Mouse (Mus musculus) embryonic facial prominence, embryonic 15.5 days (tissue): ENCODE measurements around the gene Mchr1. TPM values are rescaled to one million over a fixed set of nuclear protein-coding genes. Genes with fewer than 3 reads are reported as not detected.

Experiments
- ATAC-seq: fragments of 200-750 bp; cut with Nextera tagmentation; 2 replicates; pipeline ENCODE4 v1.8.0; 2017; ENCODE audit warnings: low read depth, moderate TSS enrichment; ENCODE audit not compliant: insufficient number of reproducible peaks, low FRiP score, low TSS enrichment
- H3K27ac ChIP-seq: fragments of 300-500 bp; sonication (generic); replicated peaks from 2 replicates; pipeline ENCODE4 v1.5.1; 2015; ENCODE audit warnings: mild to moderate bottlenecking, inconsistent platforms
- H3K27me3 ChIP-seq: fragments of 300-500 bp; sonication (generic); 2 replicates; pipeline ENCODE4 v1.6.1; 2015; ENCODE audit warnings: inconsistent platforms
- H3K36me3 ChIP-seq: fragments of 300-500 bp; sonication (generic); 2 replicates; pipeline ENCODE4 v1.6.1; 2015; ENCODE audit warnings: mild to moderate bottlenecking, inconsistent platforms
- H3K4me1 ChIP-seq: fragments of 300-500 bp; sonication (generic); 2 replicates; pipeline ENCODE4 v1.6.1; 2015; ENCODE audit warnings: inconsistent platforms
- H3K4me2 ChIP-seq: fragments of 300-500 bp; sonication (generic); replicated peaks from 2 replicates; pipeline ENCODE4 v1.6.1; 2015; ENCODE audit warnings: mild to moderate bottlenecking, inconsistent platforms
- H3K4me3 ChIP-seq: fragments of 300-500 bp; sonication (generic); replicated peaks from 2 replicates; pipeline ENCODE4 v1.5.1; 2015; ENCODE audit warnings: mild to moderate bottlenecking, inconsistent platforms
- H3K9ac ChIP-seq: fragments of 300-500 bp; sonication (generic); 2 replicates; pipeline ENCODE4 v1.6.1; 2015; ENCODE audit warnings: inconsistent platforms
- H3K9me3 ChIP-seq: fragments of 300-500 bp; sonication (generic); replicated peaks from 2 replicates; pipeline ENCODE4 v1.6.1; 2016; ENCODE audit warnings: inconsistent platforms
- WGBS: fragments of 180-500 bp; shearing (Covaris S2); methylation state at CpG from one replicate; pipeline ENCODE4 v1.1.7; 2015; 5-methylcytosine and 5-hydroxymethylcytosine counted together
- polyA plus RNA-seq: library from polyadenylated mRNA; unstranded; fragments of >200 nt; fragmentation: Nextera tagmentation; extraction: Ambion mirVana; gene quantifications from 2 replicates; pipeline ENCODE4 v1.2.1, GENCODE M21; 2015

The Mchr1 gene
- polyA plus RNA-seq, 1 experiment from 2014 or later: 1.9 TPM

GRCm38 (mm10) chr15:81252626-81253174, 17.4 kb downstream of the Mchr1 start:
- 54% methylated on average over 4 of the region's 4 CpGs for WGBS
- H3K27me3 ChIP-seq: no peaks in the 10 kb centered on the region
- no peak for ATAC-seq
- no peak overlapping the region for H3K4me2 ChIP-seq
- H3K36me3 ChIP-seq: no peaks in the 10 kb centered on the region
- H3K9ac ChIP-seq: no peak overlapping the region
- H3K4me3 ChIP-seq: no peak overlapping the region
- peaks cover 7% of the 10 kb centered on the region for H3K4me1 ChIP-seq
- no peak overlapping the region for H3K27ac ChIP-seq
- no peaks in the 10 kb centered on the region for H3K9me3 ChIP-seq

DNA sequence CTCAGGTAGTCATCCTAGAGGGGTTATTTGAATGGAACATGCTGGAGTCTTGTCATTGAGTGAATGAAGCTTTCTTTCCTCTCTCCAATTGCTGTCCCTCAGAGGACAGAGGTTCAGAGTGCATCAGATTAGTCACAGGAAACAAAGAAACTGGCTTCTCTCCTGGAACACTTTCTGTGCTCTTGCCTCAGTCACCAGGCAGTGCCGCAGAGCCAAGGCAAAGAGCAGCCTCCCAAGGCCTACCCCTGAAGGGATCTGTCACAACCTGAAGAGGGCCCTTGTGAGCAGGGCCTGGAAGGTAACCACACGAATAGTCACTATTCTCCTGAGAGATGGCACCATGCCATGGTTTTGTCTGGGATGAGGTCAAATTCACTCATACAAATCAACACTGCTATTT, 18.3 kb downstream of the Mchr1 start:
- no peak overlapping the region for H3K27ac ChIP-seq
- H3K4me1 ChIP-seq: 0 out of 2 replicates have a peak, but pooled peaks cover 3% of the 10 kb centered on the region
- WGBS: 59% methylated on average over 2 of the region's 2 CpGs
- H3K4me2 ChIP-seq: no peak overlapping the region
- no peaks in the 10 kb centered on the region for H3K27me3 ChIP-seq
- no peaks in the 10 kb centered on the region for H3K36me3 ChIP-seq
- no peak for ATAC-seq
- H3K9ac ChIP-seq: no peak overlapping the region
- H3K4me3 ChIP-seq: no peak overlapping the region
- H3K9me3 ChIP-seq: no peaks in the 10 kb centered on the region

DNA sequence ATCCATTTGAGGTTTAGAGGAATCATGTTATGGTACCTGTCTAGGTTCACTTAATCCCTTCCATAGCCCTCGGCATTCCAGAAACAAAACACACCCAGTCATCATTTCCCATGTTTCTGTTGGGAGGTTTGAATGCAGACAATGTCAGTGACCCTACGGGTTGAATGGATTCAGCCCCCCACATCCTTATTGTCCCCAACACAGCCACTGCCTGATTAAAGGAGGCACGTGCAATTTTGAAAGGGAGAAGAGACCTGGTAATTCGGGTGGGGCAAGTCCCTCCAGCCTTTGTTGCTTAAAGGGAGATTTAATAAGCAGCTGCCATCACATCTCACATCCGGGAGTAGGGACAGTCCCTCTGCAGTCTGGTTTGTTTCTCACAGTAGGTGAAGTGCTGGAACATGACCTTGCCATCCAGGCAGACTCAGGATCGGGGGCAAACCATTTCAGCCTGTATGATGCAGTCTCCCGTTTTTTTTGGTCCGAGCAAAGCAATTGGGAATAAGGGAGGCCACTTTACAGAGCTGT, 18.9 kb downstream of the Mchr1 start:
- no peak for ATAC-seq
- WGBS: 47% methylated on average over 8 of the region's 8 CpGs

GRCm38 (mm10) chr15:81255063-81255462, 19.8 kb downstream of the Mchr1 start:
- ATAC-seq: no peak
- Histone ChIP-seq H3K9me3 (no peaks in the 10 kb centered on the region), H3K4me1 (0 out of 2 replicates have a peak, but pooled peaks cover 3% of the 10 kb centered on the region), H3K4me2 (no peak overlapping the region), H3K27me3 (no peaks in the 10 kb centered on the region), H3K9ac (no peak overlapping the region), H3K36me3 (no peaks in the 10 kb centered on the region), H3K27ac (no peak overlapping the region), H3K4me3 (no peak overlapping the region)
- WGBS: 53% methylated on average over 6 of the region's 6 CpGs

More for the DNA sequence above, 18.9 kb downstream of the Mchr1 start:
- Histone ChIP-seq H3K4me3 (no peak overlapping the region), H3K4me1 (0 out of 2 replicates have a peak, but pooled peaks cover 3% of the 10 kb centered on the region), H3K9me3 (no peaks in the 10 kb centered on the region), H3K4me2 (no peak overlapping the region), H3K27me3 (no peaks in the 10 kb centered on the region), H3K36me3 (no peaks in the 10 kb centered on the region), H3K27ac (no peak overlapping the region), H3K9ac (no peak overlapping the region)

- 33% methylated on average over 9 of the region's 9 CpGs for WGBS
- no peak for ATAC-seq
These were observed 23.0 kb downstream of the Mchr1 start for GRCm38 (mm10) chr15:81258296-81258695.

DNA sequence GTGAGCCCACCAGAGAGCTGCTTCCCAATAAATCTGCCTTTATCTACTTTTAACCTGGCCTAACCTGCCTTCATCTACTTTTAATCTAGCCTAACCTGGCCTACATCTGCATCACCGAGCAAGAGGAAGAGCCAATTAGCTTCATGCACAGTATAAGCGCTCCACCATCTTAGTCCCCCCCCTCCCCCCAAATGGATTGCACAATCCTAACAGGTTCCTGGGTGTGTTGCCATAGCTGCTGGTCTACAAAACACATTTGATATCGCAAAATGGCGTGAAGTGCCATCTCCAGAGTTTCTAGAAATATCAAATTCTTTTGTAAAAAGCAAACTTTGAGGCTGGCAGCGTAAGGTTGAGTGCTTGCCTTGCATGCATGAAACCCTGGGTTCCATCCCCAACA, 24.0 kb downstream of the Mchr1 start:
- Histone ChIP-seq H3K27ac (no peak overlapping the region), H3K9ac (no peak overlapping the region), H3K36me3 (no peaks in the 10 kb centered on the region), H3K9me3 (no peaks in the 10 kb centered on the region), H3K4me1 (peaks cover 6% of the 10 kb centered on the region), H3K27me3 (no peaks in the 10 kb centered on the region), H3K4me2 (no peak overlapping the region), H3K4me3 (no peak overlapping the region)
- 81% methylated on average over 5 of the region's 5 CpGs for WGBS
- ATAC-seq: no peak

More at GRCm38 (mm10) chr15:81258296-81258695, 23.0 kb downstream of the Mchr1 start:
- H3K4me3 ChIP-seq: no peak overlapping the region
- H3K36me3 ChIP-seq: no peaks in the 10 kb centered on the region
- no peak overlapping the region for H3K27ac ChIP-seq
- no peaks in the 10 kb centered on the region for H3K9me3 ChIP-seq
- no peak overlapping the region for H3K9ac ChIP-seq
- H3K27me3 ChIP-seq: no peaks in the 10 kb centered on the region
- no peak overlapping the region for H3K4me2 ChIP-seq
- 0 out of 2 replicates have a peak, but pooled peaks cover 3% of the 10 kb centered on the region for H3K4me1 ChIP-seq

GRCm38 (mm10) chr15:81260208-81260607, 24.9 kb downstream of the Mchr1 start:
- ATAC-seq: no peak
- Histone ChIP-seq H3K27ac (no peak overlapping the region), H3K9ac (no peak overlapping the region), H3K36me3 (no peaks in the 10 kb centered on the region), H3K4me1 (peaks cover 13% of the 10 kb centered on the region), H3K4me2 (no peak overlapping the region), H3K27me3 (no peaks in the 10 kb centered on the region), H3K4me3 (no peak overlapping the region), H3K9me3 (no peaks in the 10 kb centered on the region)
- 89% methylated on average over 9 of the region's 9 CpGs for WGBS

DNA sequence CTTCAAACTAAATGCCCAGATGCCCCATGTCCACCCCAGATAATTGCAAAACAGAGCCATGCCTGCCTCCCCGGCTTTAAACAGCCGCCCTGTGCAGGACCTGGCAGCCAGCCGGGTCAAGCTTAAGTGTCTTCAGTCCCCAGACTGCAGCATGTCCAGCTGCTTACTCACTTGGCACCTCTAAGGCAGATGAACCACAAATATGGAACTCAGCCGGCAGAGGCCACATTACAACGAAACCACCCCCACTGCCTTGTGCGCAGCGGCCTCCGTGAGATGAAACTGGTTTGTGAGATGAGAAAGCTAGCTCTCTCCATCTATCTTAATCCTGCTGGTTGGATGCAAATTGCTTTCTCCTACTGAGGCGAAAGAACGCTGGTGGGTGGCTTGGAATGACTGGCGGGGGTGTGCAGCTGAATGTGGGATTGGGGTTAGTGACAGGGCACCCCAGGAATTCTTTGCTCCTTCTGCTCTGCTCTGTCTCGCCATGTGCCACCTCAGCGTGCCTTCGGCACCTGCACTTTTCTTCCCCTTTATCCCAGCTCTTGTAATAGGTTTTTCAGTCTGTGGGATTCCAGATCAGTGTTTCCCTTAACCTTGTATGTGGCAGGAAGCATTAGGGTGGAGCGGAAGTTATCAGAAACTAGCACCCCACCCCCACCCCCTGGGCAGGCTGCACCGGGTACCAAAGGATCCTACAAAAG, 29.2 kb downstream of the Mchr1 start:
- no peaks in the 10 kb centered on the region for H3K27me3 ChIP-seq
- 35% methylated on average over 16 of the region's 16 CpGs for WGBS
- H3K4me1 ChIP-seq: peaks cover 9% of the 10 kb centered on the region
- no peak overlapping the region for H3K9ac ChIP-seq
- ATAC-seq: no peak
- no peak overlapping the region for H3K27ac ChIP-seq
- no peaks in the 10 kb centered on the region for H3K9me3 ChIP-seq
- H3K4me3 ChIP-seq: no peak overlapping the region
- no peaks in the 10 kb centered on the region for H3K36me3 ChIP-seq
- no peak overlapping the region for H3K4me2 ChIP-seq

GRCm38 (mm10) chr15:81267416-81267815, 32.1 kb downstream of the Mchr1 start:
- Histone ChIP-seq H3K9me3 (no peaks in the 10 kb centered on the region), H3K4me3 (no peak overlapping the region), H3K4me2 (no peak overlapping the region), H3K36me3 (no peaks in the 10 kb centered on the region), H3K9ac (no peak overlapping the region), H3K4me1 (peaks cover 11% of the 10 kb centered on the region), H3K27ac (no peak overlapping the region), H3K27me3 (no peaks in the 10 kb centered on the region)
- ATAC-seq: no peak
- WGBS: 69% methylated on average over 2 of the region's 2 CpGs

DNA sequence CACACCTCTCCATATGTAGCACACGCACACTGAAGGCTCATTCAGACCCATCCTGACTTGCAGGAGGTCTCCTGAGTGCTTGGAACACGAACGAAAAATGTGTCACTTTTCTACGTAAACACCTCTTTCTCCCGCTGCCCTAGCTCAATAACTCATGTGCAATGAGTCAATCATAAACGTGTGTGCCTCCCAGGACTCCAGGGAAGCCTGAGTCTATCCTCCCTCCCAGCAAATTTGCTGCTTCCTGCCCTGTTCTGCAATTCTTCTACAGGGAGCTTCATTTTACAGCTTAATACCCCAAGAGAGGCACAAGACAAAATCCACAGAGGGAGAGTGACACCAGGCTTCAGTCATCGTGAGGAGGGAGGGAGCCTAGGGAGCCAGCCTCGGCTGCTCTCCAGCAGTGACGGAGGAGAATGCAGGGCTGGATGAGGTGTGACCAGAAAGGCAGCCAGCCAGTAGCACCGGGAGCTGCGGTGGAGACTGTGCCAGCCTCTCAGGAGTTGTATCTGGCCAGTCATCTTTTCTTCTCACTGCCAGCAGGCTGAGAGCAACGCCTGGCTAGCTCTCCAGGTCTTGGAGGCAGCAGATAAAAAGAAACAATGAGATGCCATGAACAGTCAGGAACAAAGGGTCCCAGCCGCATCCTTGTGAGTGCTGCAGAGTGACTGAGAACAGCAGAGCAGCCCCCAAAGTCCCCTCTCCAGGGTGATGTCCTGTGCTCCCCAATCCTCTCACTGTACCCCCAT, 37.2 kb downstream of the Mchr1 start:
- no peak overlapping the region for H3K27ac ChIP-seq

GRCm38 (mm10) chr15:81273361-81273760, 38.1 kb downstream of the Mchr1 start:
- WGBS: 71% methylated on average over 2 of the region's 2 CpGs
- no peaks in the 10 kb centered on the region for H3K27me3 ChIP-seq
- H3K4me2 ChIP-seq: no peak overlapping the region
- no peaks in the 10 kb centered on the region for H3K9me3 ChIP-seq
- H3K9ac ChIP-seq: no peak overlapping the region
- peaks cover 18% of the 10 kb centered on the region for H3K4me1 ChIP-seq
- H3K36me3 ChIP-seq: no peaks in the 10 kb centered on the region
- no peak for ATAC-seq
- H3K4me3 ChIP-seq: no peak overlapping the region
- H3K27ac ChIP-seq: no peak overlapping the region

More for the DNA sequence above, 37.2 kb downstream of the Mchr1 start:
- H3K4me2 ChIP-seq: no peak overlapping the region
- 16% methylated on average over 13 of the region's 13 CpGs for WGBS
- H3K4me1 ChIP-seq: peaks cover 9% of the 10 kb centered on the region
- H3K9ac ChIP-seq: no peak overlapping the region
- ATAC-seq: no peak
- H3K27me3 ChIP-seq: no peaks in the 10 kb centered on the region
- no peaks in the 10 kb centered on the region for H3K9me3 ChIP-seq
- no peak overlapping the region for H3K4me3 ChIP-seq
- H3K36me3 ChIP-seq: no peaks in the 10 kb centered on the region
